Mouse (Mus musculus) kidney, embryonic 14.5 days (tissue): Measurements from ENCODE around the gene Lingo1. TPM values are rescaled to one million over a fixed set of nuclear protein-coding genes. Genes with fewer than 3 reads are reported as not detected.

Experiments used
- ATAC-seq: fragments of 200-750 bp; cut with Nextera tagmentation; 2 replicates; pipeline ENCODE4 v1.8.0; 2017; ENCODE audit warnings: moderate number of reproducible peaks, mild to moderate bottlenecking, moderate TSS enrichment, moderate library complexity; ENCODE audit not compliant: low FRiP score, low TSS enrichment
- H3K27ac ChIP-seq: fragments of 300-500 bp; sonication (generic); 2 replicates; pipeline ENCODE4 v1.5.1; 2014; ENCODE audit warnings: low read depth, mild to moderate bottlenecking, low read length, moderate library complexity, mixed read lengths
- H3K27me3 ChIP-seq: fragments of 300-500 bp; sonication (generic); 2 replicates; pipeline ENCODE4 v1.6.1; 2014; ENCODE audit warnings: mild to moderate bottlenecking, low read length; ENCODE audit not compliant: control insufficient read depth, insufficient read depth
- H3K36me3 ChIP-seq: fragments of 300-500 bp; sonication (generic); 2 replicates; pipeline ENCODE4 v1.6.1; 2014; ENCODE audit warnings: low read length, mixed read lengths; ENCODE audit not compliant: control insufficient read depth, insufficient read depth
- H3K4me1 ChIP-seq: fragments of 300-500 bp; sonication (generic); 2 replicates; pipeline ENCODE4 v1.6.1; 2014; ENCODE audit warnings: low read length, mixed read lengths; ENCODE audit not compliant: control insufficient read depth, insufficient read depth
- H3K4me2 ChIP-seq: fragments of 300-500 bp; sonication (generic); replicated peaks from 2 replicates; pipeline ENCODE4 v1.6.1; 2014; ENCODE audit warnings: low read depth, mild to moderate bottlenecking, low read length
- H3K4me3 ChIP-seq: fragments of 300-500 bp; sonication (generic); 2 replicates; pipeline ENCODE4 v1.5.1; 2014; ENCODE audit warnings: mild to moderate bottlenecking, low read length
- H3K9ac ChIP-seq: fragments of 300-500 bp; sonication (generic); 2 replicates; pipeline ENCODE4 v1.6.1; 2014; ENCODE audit warnings: low read depth, mild to moderate bottlenecking, low read length, moderate library complexity
- H3K9me3 ChIP-seq: fragments of 300-500 bp; sonication (generic); 2 replicates; pipeline ENCODE4 v1.6.1; 2016; ENCODE audit warnings: low read length; ENCODE audit not compliant: control insufficient read depth
- WGBS: fragments of 180-500 bp; shearing (Covaris S2); extraction: QIAGEN DNeasy Blood & Tissue Kit; methylation state at CpG from one replicate; pipeline ENCODE4 v1.1.7; 2014; 5-methylcytosine and 5-hydroxymethylcytosine counted together
- polyA plus RNA-seq: library from polyadenylated mRNA; unstranded; fragments of >200 nt; fragmentation: Nextera tagmentation; extraction: Ambion mirVana; gene quantifications from 2 replicates; pipeline ENCODE4 v1.2.1, GENCODE M21; 2014

The Lingo1 gene
- polyA plus RNA-seq, 1 experiment from 2014 or later = 4.6 TPM

DNA sequence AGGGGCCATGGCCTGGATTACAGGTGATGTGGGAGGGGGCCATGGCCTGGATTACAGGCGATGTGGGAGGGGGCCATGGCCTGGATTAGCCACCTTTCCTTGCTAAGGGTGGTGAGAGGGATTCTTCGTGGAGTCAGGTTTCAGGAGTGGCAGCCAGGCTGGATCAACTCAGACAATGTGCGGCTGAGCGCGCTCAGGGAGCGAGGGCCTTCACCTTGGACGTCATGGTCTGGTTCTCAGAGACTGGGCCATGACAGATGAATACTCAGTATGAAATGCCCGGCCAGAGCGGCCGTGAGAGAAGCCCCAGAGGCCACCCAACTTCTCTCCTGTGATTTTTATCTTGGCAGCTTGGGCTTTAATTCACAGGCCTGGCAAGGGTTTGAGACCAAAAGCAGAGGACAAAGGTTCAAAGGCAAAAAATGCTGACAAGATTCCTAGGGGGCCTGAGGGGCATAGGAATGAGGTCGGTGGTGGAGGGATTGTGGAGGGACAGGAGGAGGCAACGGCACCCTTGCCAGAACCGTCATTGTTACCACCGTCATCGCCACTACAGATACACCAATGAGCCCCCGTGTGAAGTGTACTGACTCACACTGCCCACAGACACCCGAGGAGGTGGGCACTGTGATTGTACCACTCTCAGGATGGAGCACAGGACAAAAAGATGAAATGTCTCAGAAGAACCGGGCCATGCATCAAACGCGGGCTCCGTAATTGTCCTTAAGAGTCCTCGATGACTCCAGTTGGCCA lies 117.2 kb downstream of the Lingo1 start:
- H3K27me3 ChIP-seq = no peaks in the 10 kb centered on the region
- H3K36me3 ChIP-seq = no peaks in the 10 kb centered on the region
- no peaks in the 10 kb centered on the region for H3K9me3 ChIP-seq
- H3K27ac ChIP-seq = no peak overlapping the region
- H3K4me3 ChIP-seq = no peak overlapping the region
- WGBS = 66% methylated on average over 22 of the region's 22 CpGs
- H3K4me1 ChIP-seq = no peaks in the 10 kb centered on the region
- H3K9ac ChIP-seq = no peak overlapping the region
- peak; percentile 60; the same call in 1 of the 2 replicates for ATAC-seq
- H3K4me2 ChIP-seq = no peak overlapping the region

DNA sequence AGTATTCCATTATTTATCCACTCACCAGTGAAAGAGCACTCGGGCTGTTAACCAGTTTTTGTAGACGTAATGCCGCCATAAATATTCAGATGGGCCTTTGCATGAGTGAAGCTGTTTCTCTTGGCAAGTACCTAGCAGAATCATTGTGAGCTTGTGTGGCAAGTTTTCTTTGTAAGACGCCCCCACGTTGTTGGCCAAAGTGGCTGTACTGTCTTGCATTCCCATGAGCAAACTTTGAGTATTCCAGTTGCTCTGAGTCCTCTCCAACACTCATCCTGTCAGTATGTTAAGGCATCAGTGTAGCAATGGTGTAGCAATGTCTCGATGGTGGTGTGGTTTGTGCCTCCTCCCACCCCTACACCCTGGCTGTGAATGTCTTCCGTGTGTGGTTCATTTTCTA lies 120.6 kb downstream of the Lingo1 start:
- Histone ChIP-seq H3K27me3 (no peaks in the 10 kb centered on the region), H3K4me3 (no peak overlapping the region), H3K9ac (no peak overlapping the region), H3K36me3 (no peaks in the 10 kb centered on the region), H3K27ac (no peak overlapping the region), H3K9me3 (no peaks in the 10 kb centered on the region), H3K4me2 (no peak overlapping the region), H3K4me1 (no peaks in the 10 kb centered on the region)
- ATAC-seq = no peak
- WGBS = 88% methylated on average over 7 of the region's 7 CpGs

DNA sequence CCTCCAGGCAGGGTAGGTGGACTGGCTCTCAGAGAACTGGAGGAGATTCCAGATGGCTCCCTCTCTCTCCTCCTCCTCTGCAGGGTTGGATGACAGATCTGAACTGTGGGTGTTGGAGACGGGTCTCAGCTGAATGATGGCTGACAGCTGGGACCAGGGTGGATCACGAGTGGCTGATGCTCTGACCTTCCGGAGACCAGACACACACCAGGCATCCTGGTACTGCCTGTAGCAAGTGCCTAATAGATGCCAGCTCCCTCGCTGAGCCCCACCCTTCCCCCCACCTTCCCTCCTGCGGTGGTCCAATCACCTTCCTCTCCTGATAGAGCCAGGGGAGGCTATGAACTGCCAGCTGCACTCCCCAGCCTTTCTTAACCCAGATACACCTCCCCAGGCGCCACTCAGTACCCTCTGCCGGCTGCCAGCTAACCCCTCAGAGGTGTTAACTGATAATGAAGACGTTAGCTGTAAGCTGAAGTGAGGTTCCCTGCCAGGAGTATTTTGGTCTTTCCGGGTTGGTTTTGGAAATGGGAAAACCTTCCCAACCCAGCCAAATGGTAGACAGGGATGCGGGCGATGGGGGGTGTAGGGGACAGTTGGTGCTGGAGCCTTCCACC lies 126.6 kb downstream of the Lingo1 start:
- H3K27me3 ChIP-seq = no peaks in the 10 kb centered on the region
- H3K4me3 ChIP-seq = no peak overlapping the region
- no peaks in the 10 kb centered on the region for H3K36me3 ChIP-seq
- no peaks in the 10 kb centered on the region for H3K9me3 ChIP-seq
- H3K4me1 ChIP-seq = no peaks in the 10 kb centered on the region
- no peak for ATAC-seq
- 33% methylated on average over 11 of the region's 11 CpGs for WGBS
- no peak overlapping the region for H3K27ac ChIP-seq
- H3K4me2 ChIP-seq = no peak overlapping the region
- no peak overlapping the region for H3K9ac ChIP-seq

DNA sequence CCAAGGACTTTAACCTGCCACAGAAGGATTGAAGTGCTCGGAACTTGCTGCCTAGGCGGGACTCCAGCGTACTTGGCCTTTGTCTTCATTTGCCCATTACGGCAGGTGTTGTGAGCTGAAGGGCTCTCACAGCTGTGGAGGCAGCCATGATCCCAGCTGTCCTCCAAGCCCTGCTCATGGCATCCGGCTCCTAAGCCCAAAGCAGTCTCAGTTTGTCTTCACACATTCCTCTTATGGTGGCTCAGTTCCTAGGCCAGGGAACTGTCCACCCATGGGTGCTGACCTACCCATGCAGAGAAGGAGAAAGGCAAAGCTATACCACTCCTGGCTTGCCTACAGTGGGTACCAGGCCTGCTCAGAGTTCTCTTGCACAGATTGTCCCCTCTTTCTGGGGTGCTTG lies 132.1 kb downstream of the Lingo1 start:
- no peak overlapping the region for H3K4me2 ChIP-seq
- H3K4me1 ChIP-seq = no peaks in the 10 kb centered on the region
- WGBS = 78% methylated on average over 5 of the region's 5 CpGs
- no peak overlapping the region for H3K4me3 ChIP-seq
- no peak overlapping the region for H3K27ac ChIP-seq
- H3K36me3 ChIP-seq = no peaks in the 10 kb centered on the region
- no peaks in the 10 kb centered on the region for H3K27me3 ChIP-seq
- H3K9me3 ChIP-seq = no peaks in the 10 kb centered on the region
- no peak for ATAC-seq
- no peak overlapping the region for H3K9ac ChIP-seq

DNA sequence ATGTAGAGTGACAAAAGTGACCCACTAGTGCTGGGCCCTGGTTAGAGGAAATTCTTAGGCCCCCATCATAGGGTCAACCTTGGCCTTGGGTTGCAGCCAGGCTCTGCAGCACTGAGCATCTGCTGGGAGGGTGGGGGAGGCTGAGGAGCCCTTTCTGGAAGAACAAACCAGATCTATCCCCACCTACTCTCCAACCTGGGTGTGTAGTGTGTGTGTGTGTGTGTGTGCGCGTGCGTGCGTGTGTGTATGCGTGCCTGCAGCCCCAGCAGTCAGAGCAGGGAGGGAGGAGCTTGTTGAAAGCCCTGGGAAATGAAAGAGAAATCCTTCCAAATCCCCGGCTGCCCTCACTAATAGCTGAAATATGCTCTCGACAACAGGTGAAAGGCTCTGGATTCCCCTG lies 133.3 kb downstream of the Lingo1 start:
- WGBS = 80% methylated on average over 7 of the region's 7 CpGs
- Histone ChIP-seq H3K27ac (no peak overlapping the region), H3K9me3 (no peaks in the 10 kb centered on the region)

DNA sequence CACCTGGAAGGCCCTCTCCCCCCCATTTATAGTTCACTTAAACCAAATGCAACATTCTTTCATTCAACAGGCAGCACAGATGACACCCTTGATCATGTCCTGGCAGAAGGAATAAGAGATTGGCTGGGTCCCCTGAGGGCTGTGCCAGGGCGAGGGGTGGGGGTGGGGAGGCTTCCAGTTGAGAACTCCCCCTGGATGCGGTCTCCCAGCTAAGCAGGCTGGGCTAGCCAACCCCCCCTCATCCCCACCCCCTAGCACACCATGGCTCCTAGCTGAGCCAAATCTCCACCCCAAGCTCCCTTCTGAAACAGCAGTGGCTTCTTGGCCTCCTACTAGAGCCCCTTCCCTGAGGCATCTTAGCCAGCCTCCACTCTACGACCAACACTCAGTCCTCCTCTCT lies 133.9 kb downstream of the Lingo1 start:
- no peak overlapping the region for H3K4me2 ChIP-seq
- no peaks in the 10 kb centered on the region for H3K36me3 ChIP-seq
- H3K9me3 ChIP-seq = no peaks in the 10 kb centered on the region
- no peak for ATAC-seq
- H3K9ac ChIP-seq = no peak overlapping the region
- H3K4me1 ChIP-seq = no peaks in the 10 kb centered on the region
- WGBS = 76% methylated on average over 3 of the region's 3 CpGs
- H3K4me3 ChIP-seq = no peak overlapping the region
- no peak overlapping the region for H3K27ac ChIP-seq
- H3K27me3 ChIP-seq = no peaks in the 10 kb centered on the region

More for the DNA sequence above, 133.3 kb downstream of the Lingo1 start:
- no peak for ATAC-seq
- Histone ChIP-seq H3K36me3 (no peaks in the 10 kb centered on the region), H3K4me1 (no peaks in the 10 kb centered on the region), H3K4me3 (no peak overlapping the region), H3K27me3 (no peaks in the 10 kb centered on the region), H3K4me2 (no peak overlapping the region), H3K9ac (no peak overlapping the region)

DNA sequence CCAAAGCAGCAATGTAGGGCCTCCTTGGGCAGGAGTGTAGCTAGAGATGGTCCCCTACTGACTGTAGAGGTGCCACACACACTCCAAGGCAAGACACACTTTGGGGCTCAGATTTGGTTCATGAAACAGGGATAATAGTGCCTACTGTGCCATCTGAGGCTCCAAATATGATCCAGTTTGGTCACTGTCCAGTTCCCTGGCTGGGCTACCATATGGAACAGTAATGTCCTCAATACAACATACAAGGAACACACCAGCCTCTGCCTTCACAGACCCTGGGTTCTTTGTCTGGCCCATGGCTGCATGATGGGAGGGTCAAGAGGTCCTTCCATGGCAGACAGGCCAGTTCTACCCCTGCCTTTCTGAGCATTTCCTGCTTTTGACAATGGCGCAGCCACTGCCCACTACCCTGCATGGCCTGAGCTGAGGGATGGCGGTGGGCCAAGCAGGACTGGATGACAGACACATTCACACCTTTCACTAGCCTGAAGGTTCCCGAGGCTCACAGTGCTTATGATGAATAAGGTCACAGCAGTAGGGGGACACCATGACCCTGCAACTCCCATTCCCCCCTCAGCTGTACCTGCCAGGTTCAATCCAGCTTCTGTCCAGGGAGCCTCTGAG lies 134.9 kb downstream of the Lingo1 start:
- no peak overlapping the region for H3K4me2 ChIP-seq
- 82% methylated on average over 3 of the region's 3 CpGs for WGBS
- ATAC-seq = no peak

DNA sequence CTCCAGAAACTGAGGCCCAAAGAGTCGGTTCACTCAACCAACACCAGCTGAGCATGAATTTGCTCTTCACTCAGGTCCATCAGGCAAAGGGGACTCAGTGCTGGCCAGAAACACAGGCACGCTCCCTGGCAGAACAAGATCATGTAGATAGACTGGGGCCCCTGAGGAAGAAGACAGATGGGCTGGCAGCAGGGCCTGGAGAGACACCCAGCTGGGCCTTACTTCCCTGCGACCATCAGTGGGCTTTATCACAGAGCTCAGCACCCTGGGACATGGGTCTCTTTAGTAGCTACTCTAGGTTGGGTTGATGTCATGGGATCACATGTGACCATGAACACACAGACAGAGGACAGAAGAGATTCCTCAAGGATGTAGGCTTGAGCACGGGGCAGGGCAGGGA lies 137.7 kb downstream of the Lingo1 start:
- H3K27ac ChIP-seq = no peak overlapping the region
- no peak overlapping the region for H3K4me2 ChIP-seq
- H3K4me3 ChIP-seq = no peak overlapping the region
- H3K9ac ChIP-seq = no peak overlapping the region
- H3K9me3 ChIP-seq = no peaks in the 10 kb centered on the region
- no peaks in the 10 kb centered on the region for H3K36me3 ChIP-seq
- H3K27me3 ChIP-seq = no peaks in the 10 kb centered on the region
- WGBS = 82% methylated on average over 4 of the region's 4 CpGs
- ATAC-seq = no peak
- no peaks in the 10 kb centered on the region for H3K4me1 ChIP-seq

More for the DNA sequence above, 134.9 kb downstream of the Lingo1 start:
- H3K27ac ChIP-seq = no peak overlapping the region
- no peaks in the 10 kb centered on the region for H3K9me3 ChIP-seq
- no peak overlapping the region for H3K9ac ChIP-seq
- no peaks in the 10 kb centered on the region for H3K36me3 ChIP-seq
- H3K4me1 ChIP-seq = no peaks in the 10 kb centered on the region
- H3K4me3 ChIP-seq = no peak overlapping the region
- no peaks in the 10 kb centered on the region for H3K27me3 ChIP-seq

DNA sequence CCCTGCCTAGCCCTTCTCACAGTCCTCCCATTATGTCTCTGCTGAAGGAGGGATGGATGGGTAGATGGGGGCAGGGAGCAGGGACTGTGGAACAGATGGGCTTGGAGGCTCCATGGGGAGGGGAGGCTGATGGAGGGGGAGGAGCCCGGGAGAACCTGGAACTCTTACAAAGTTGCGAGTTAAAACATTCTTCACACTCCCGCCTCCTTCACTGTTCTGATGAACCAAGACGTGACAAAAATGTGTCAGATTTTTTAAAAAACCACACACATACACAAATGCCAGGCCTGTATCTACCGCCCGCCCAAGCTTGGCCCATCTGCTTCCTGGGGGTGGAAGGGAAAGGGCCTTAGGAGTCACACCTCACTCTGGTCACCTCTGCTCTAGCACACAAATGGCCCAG lies 138.3 kb downstream of the Lingo1 start:
- Histone ChIP-seq H3K36me3 (no peaks in the 10 kb centered on the region), H3K9ac (no peak overlapping the region)

More for the DNA sequence above, 138.3 kb downstream of the Lingo1 start:
- no peak for ATAC-seq
- no peak overlapping the region for H3K27ac ChIP-seq
- H3K4me2 ChIP-seq = no peak overlapping the region
- H3K4me1 ChIP-seq = no peaks in the 10 kb centered on the region
- no peak overlapping the region for H3K4me3 ChIP-seq
- WGBS = 75% methylated on average over 6 of the region's 6 CpGs
- H3K9me3 ChIP-seq = no peaks in the 10 kb centered on the region
- H3K27me3 ChIP-seq = no peaks in the 10 kb centered on the region
